In genomic region chr1:132758656-132759370, GRCm38 (mm10) we compare ENCODE assay signal across 8 mouse cellular contexts. TPM values are rescaled to one million over a fixed set of nuclear protein-coding genes. Genes with fewer than 3 reads are reported as not detected.
A peak's percentile ranks its signal among the peaks of the same experiment; 100 is the strongest.
DNase-seq lines count a peak whose midpoint lies in the region; ATAC-seq and TF ChIP-seq lines count a peak whose summit lies in the region.

No protein-coding gene starts in this region.

- no peaks in the 10 kb centered on the region for H3K4me1 ChIP-seq in midbrain, embryonic 11.5 days (ENCODE audit: control insufficient read depth, insufficient read depth, low read length)
- H3K4me1 ChIP-seq in small intestine, adult 2 months (ENCODE audit: control insufficient read depth, insufficient read depth, insufficient read length, low read length): no peaks in the 10 kb centered on the region

- peak; percentile 58; the same call in 1 of the 2 replicates for TF ChIP-seq CTCF in small intestine, adult 2 months (IDR thresholded peaks at IDR 0.05; ENCODE audit: extremely low read depth, insufficient read length, insufficient replicate concordance, low read depth, low read length)

- H3K4me3 ChIP-seq in midbrain, embryonic 11.5 days (ENCODE audit: low read depth, low read length): peak overlapping the region; percentile 12; the same call in 1 of the 2 replicates
- H3K4me3 ChIP-seq in small intestine, adult 2 months (ENCODE audit: low read depth, low read length): no peak overlapping the region

- no peaks in the 10 kb centered on the region for H3K36me3 ChIP-seq in midbrain, embryonic 11.5 days (ENCODE audit: control insufficient read depth, insufficient read depth, low read length)
- no peaks in the 10 kb centered on the region for H3K36me3 ChIP-seq in small intestine, adult 2 months (ENCODE audit: control insufficient read depth, insufficient read depth, low read length)

- H3K9ac ChIP-seq in midbrain, embryonic 11.5 days (ENCODE audit: low read length): 0 out of 2 replicates have a peak overlapping the region, but pooled peaks have one; percentile 52

- TF ChIP-seq POLR2A in small intestine, adult 2 months (IDR thresholded peaks at IDR 0.05; ENCODE audit: low read depth, low read length): no peak

- no peak overlapping the region for H3K27ac ChIP-seq in midbrain, embryonic 11.5 days (ENCODE audit: low read depth, low read length)
- no peak overlapping the region for H3K27ac ChIP-seq in small intestine, adult 2 months (ENCODE audit: insufficient read depth, low read depth, low read length)

- H3K9me3 ChIP-seq in midbrain, embryonic 11.5 days (ENCODE audit: control insufficient read depth, low read length): no peaks in the 10 kb centered on the region

- no peaks in the 10 kb centered on the region for H3K27me3 ChIP-seq in midbrain, embryonic 11.5 days (ENCODE audit: control insufficient read depth, insufficient read depth, low read length)
- H3K27me3 ChIP-seq in small intestine, adult 2 months (ENCODE audit: control insufficient read depth, insufficient read depth, low read length): no peaks in the 10 kb centered on the region

- H3K4me2 ChIP-seq in midbrain, embryonic 11.5 days: peak overlapping the region; percentile 48

- WGBS in midbrain, embryonic 11.5 days: 8% methylated on average over 24 of the region's 24 CpGs
- 6% methylated on average over 24 of the region's 24 CpGs for WGBS in small intestine, adult 2 months

- DNase-seq in 3134 (ENCODE audit: extremely low read depth, insufficient read length, low spot score): peak; percentile 41
- peak; percentile 23 for DNase-seq in adrenal gland, adult 8-10 months
- peak; percentile 59 for DNase-seq in embryo, embryonic 11.5 days (ENCODE audit: low read depth, low spot score)
- DNase-seq in heart, adult 18-20 months: peak; percentile 38 to 66
- DNase-seq in kidney, adult 18-20 months: peak; percentile 59
- DNase-seq in left cerebral cortex, postnatal 36 days (ENCODE audit: low spot score in 2 of 2): peak; percentile 71 to 75
- DNase-seq in midbrain, embryonic 11.5 days (ENCODE audit: low spot score, missing footprints): peak; percentile 97

- peak; percentile 93 for ATAC-seq in midbrain, embryonic 11.5 days (ENCODE audit: low FRiP score)

- intact Hi-C loops in left cerebral cortex, postnatal 36 days (cut with DNase I): loop anchor here (1.0 to 2.0 kb wide), 2 partner anchors 122 to 223 kb away; partner anchors contain the start of gene Lrrn2

RNA-seq across cellular contexts. Expression of gene Nfasc, which starts 17.2 kb away (rescaled TPM):
- 10 to 100 TPM in 1 of 4 experiments, 1 to 10 TPM in 3; 3.9 to 12.0 (median 7.8) TPM for total RNA-seq in adrenal gland, adult 8-10 months (2022)
- total RNA-seq in heart, adult 18-20 months (2021): under 1 TPM; 0.35 to 0.39 TPM
- total RNA-seq in left cerebral cortex, postnatal 36 days (2021): 100 to 1,000 TPM; 164 to 178 TPM
- 16.4 and 19.2 TPM in 2 replicates for polyA plus RNA-seq in midbrain, embryonic 11.5 days (2014; fragmentation: Nextera tagmentation; extraction: Ambion mirVana)
- 0.90 and 2.0 TPM in 2 replicates for polyA plus RNA-seq in small intestine, adult 2 months (2012; rRNA removed)

Comparison
In these comparisons a context has a peak if more than half of its experiments do, and no peak if none do; other contexts are left out.
1. DNase-seq: peak in every context shown above with its lines; median percentile 97 in midbrain, embryonic 11.5 days; 73 in left cerebral cortex, postnatal 36 days; 59 in embryo, embryonic 11.5 days; 59 in kidney, adult 18-20 months; 52 in heart, adult 18-20 months; 41 in 3134; 23 in adrenal gland, adult 8-10 months.
2. RNA of gene Nfasc, which starts 17.2 kb away (total RNA-seq): 164 to 178 TPM in left cerebral cortex, postnatal 36 days; 3.9 to 12.0 TPM in adrenal gland, adult 8-10 months and 0.35 to 0.39 TPM in heart, adult 18-20 months; every median in the first group is over 10 times any median in the second.